Mouse (Mus musculus) liver, postnatal 0 days (tissue): ENCODE measurements around the gene Oard1. TPM values are rescaled to one million over a fixed set of nuclear protein-coding genes. Genes with fewer than 3 reads are reported as not detected.

ENCODE experiments used
- ATAC-seq: fragments of 200-750 bp; cut with Nextera tagmentation; 2 replicates; pipeline ENCODE4 v1.8.0; 2017; ENCODE audit warnings: mild to moderate bottlenecking, moderate library complexity
- DNase-seq: peaks from one replicate; pipeline ENCODE4 v3.0.0-alpha.2; 2016
- H3K27ac ChIP-seq: fragments of 300-500 bp; sonication (generic); 2 replicates; pipeline ENCODE4 v1.5.1; 2014; ENCODE audit warnings: antibody characterized with exemption, moderate library complexity, mild to moderate bottlenecking, low read depth
- H3K27me3 ChIP-seq: fragments of 300-500 bp; sonication (generic); 2 replicates; pipeline ENCODE4 v1.6.1; 2014; ENCODE audit warnings: low read length, control low read depth, mixed read lengths; ENCODE audit not compliant: insufficient read depth
- H3K36me3 ChIP-seq: fragments of 300-500 bp; sonication (generic); replicated peaks from 2 replicates; pipeline ENCODE4 v1.6.1; 2014; ENCODE audit warnings: mild to moderate bottlenecking, control low read depth, low read length, moderate library complexity, mixed read lengths; ENCODE audit not compliant: insufficient read depth
- H3K4me1 ChIP-seq: fragments of 300-500 bp; sonication (generic); 2 replicates; pipeline ENCODE4 v1.6.1; 2014; ENCODE audit warnings: antibody characterized with exemption, mild to moderate bottlenecking, control low read depth; ENCODE audit not compliant: insufficient read depth
- H3K4me2 ChIP-seq: fragments of 300-500 bp; sonication (generic); 2 replicates; pipeline ENCODE4 v1.6.1; 2014; ENCODE audit warnings: low read depth, mild to moderate bottlenecking, low read length, moderate library complexity, mixed read lengths
- H3K4me3 ChIP-seq: fragments of 300-500 bp; sonication (generic); 2 replicates; pipeline ENCODE4 v1.5.1; 2014; ENCODE audit warnings: low read depth, low read length
- H3K9ac ChIP-seq: fragments of 300-500 bp; sonication (generic); replicated peaks from 2 replicates; pipeline ENCODE4 v1.6.1; 2014; ENCODE audit warnings: mild to moderate bottlenecking, moderate library complexity
- H3K9me3 ChIP-seq: fragments of 300-500 bp; sonication (generic); 2 replicates; pipeline ENCODE4 v1.6.1; 2016; ENCODE audit warnings: mild to moderate bottlenecking, control low read depth, low read length, mixed read lengths
- CTCF ChIP-seq: sonication (generic); IDR thresholded peaks from 2 replicates; pipeline ENCODE4 v1.5.1; 2016; ENCODE audit warnings: antibody characterized with exemption, low read depth
- EP300 ChIP-seq: IDR thresholded peaks from 2 replicates; pipeline ENCODE4 v1.6.1; 2016; ENCODE audit warnings: antibody characterized with exemption, low read depth, mild to moderate bottlenecking
- WGBS: fragments of 180-500 bp; shearing (Covaris S2); extraction: QIAGEN DNeasy Blood & Tissue Kit; methylation state at CpG from one replicate; pipeline ENCODE4 v1.1.7; 2014; ENCODE audit not compliant: insufficient replicate concordance; 5-methylcytosine and 5-hydroxymethylcytosine counted together
- polyA plus RNA-seq: library from polyadenylated mRNA; unstranded; fragments of >200 nt; fragmentation: Nextera tagmentation; extraction: Ambion mirVana; gene quantifications from 2 replicates; pipeline ENCODE4 v1.2.1, GENCODE M21; 2015

Oard1 gene
- polyA plus RNA-seq, 1 experiment from 2014 or later: 30.1 TPM

DNA sequence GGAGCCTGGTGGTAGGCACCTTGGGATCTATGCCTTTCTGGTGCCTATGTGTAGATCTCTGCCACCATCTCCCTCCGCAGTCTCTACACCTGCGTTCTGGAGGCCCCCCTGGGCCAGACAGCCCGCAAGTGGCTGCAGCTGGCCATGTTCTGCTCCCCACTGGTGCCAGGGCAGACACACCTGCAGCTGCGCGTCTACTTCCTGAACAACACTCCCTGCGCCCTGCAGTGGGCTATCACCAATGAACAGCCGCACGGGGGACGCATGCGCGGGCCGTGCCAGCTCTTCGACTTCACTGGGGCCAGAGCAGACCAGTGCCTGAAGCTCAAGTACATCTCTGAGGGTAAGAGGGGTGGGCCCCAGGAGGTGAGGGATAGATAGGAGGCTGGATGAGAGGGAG lies 52.3 kb downstream of the Oard1 start:
- Histone ChIP-seq H3K4me3 (no peak overlapping the region), H3K36me3 (no peaks in the 10 kb centered on the region), H3K27me3 (no peaks in the 10 kb centered on the region), H3K27ac (no peak overlapping the region), H3K9me3 (no peaks in the 10 kb centered on the region), H3K9ac (no peak overlapping the region), H3K4me2 (no peak overlapping the region), H3K4me1 (peaks cover 11% of the 10 kb centered on the region)
- 81% methylated on average over 13 of the region's 13 CpGs for WGBS
- no peak for TF ChIP-seq CTCF
- no peak for TF ChIP-seq EP300
- DNase-seq (no peak), ATAC-seq (no peak)

- Histone ChIP-seq H3K27me3 (no peaks in the 10 kb centered on the region), H3K9me3 (no peaks in the 10 kb centered on the region), H3K36me3 (no peaks in the 10 kb centered on the region), H3K4me2 (no peak overlapping the region), H3K9ac (no peak overlapping the region), H3K4me3 (no peak overlapping the region), H3K4me1 (peaks cover 10% of the 10 kb centered on the region), H3K27ac (no peak overlapping the region)
- WGBS: 86% methylated on average over 4 of the region's 4 CpGs
- TF ChIP-seq EP300 (no peak), CTCF (no peak)
- DNase-seq (no peak), ATAC-seq (no peak)
Measured at GRCm38 (mm10) chr17:48463391-48463790, 53.6 kb downstream of the Oard1 start.

Other genes starting within 250 kb of the Oard1 start
- 1.6 and 1.7 TPM in 2 replicates for gene A530064D06Rik, start 242.7 kb upstream of the Oard1 start, polyA plus RNA-seq
- gene Trem1, start 177.2 kb upstream of the Oard1 start, polyA plus RNA-seq: 1.6 and 2.1 TPM in 2 replicates
- gene Trem3, start 162.2 kb upstream of the Oard1 start, polyA plus RNA-seq: 12.2 and 14.3 TPM in 2 replicates
- gene Treml4, start 145.7 kb upstream of the Oard1 start, polyA plus RNA-seq: 7.9 and 9.2 TPM in 2 replicates
- 2.0 and 2.7 TPM in 2 replicates for gene Treml2, start 110.5 kb upstream of the Oard1 start, polyA plus RNA-seq
- 4.7 and 5.1 TPM in 2 replicates for gene B430306N03Rik, start 93.9 kb upstream of the Oard1 start, polyA plus RNA-seq
- 5.6 and 6.3 TPM in 2 replicates for gene Trem2, start 63.6 kb upstream of the Oard1 start, polyA plus RNA-seq
- 17.3 and 18.8 TPM in 2 replicates for gene Treml1, start 50.1 kb upstream of the Oard1 start, polyA plus RNA-seq
- 3.2 and 3.7 TPM in 2 replicates for gene Nfya, start 108 bp upstream of the Oard1 start, polyA plus RNA-seq
- gene Apobec2, start 22.9 kb downstream of the Oard1 start, polyA plus RNA-seq: 0.25 and 3.6 TPM in 2 replicates
- 61.1 and 65.2 TPM in 2 replicates for gene Tspo2, start 41.5 kb downstream of the Oard1 start, polyA plus RNA-seq
- gene Unc5cl, start 44.9 kb downstream of the Oard1 start, polyA plus RNA-seq: 0.68 and 0.92 TPM in 2 replicates